Mouse (Mus musculus): ENCODE results near the gene Map3k20. TPM values are rescaled to one million over a fixed set of nuclear protein-coding genes. Genes with fewer than 3 reads are reported as not detected.

Gene Map3k20
- total RNA-seq (2017): 2.6 and 3.7 TPM in 2 replicates

GRCm38 (mm10) chr2:72285256-72285887 lies at the start of gene Map3k20:
Gene Map3k20, plus strand, starts transcription at chr2:72285637.
- peak; percentile 79 for ATAC-seq (ENCODE audit: extremely low read depth, insufficient number of reproducible peaks, low FRiP score, poor library complexity, severe bottlenecking)

GRCm38 (mm10) chr2:72238421-72238820 lies 47.0 kb upstream of the Map3k20 start:
- ATAC-seq (ENCODE audit: extremely low read depth, insufficient number of reproducible peaks, low FRiP score, poor library complexity, severe bottlenecking): peak; percentile 54; the same call in 1 of the 2 replicates

GRCm38 (mm10) chr2:72238925-72239324 lies 46.5 kb upstream of the Map3k20 start:
- no peak for ATAC-seq (ENCODE audit: extremely low read depth, insufficient number of reproducible peaks, low FRiP score, poor library complexity, severe bottlenecking)

GRCm38 (mm10) chr2:72239456-72239855 lies 46.0 kb upstream of the Map3k20 start:
- ATAC-seq (ENCODE audit: extremely low read depth, insufficient number of reproducible peaks, low FRiP score, poor library complexity, severe bottlenecking): no peak

GRCm38 (mm10) chr2:72239993-72240392 lies 45.4 kb upstream of the Map3k20 start:
- ATAC-seq (ENCODE audit: extremely low read depth, insufficient number of reproducible peaks, low FRiP score, poor library complexity, severe bottlenecking): no peak

- no peak for ATAC-seq (ENCODE audit: extremely low read depth, insufficient number of reproducible peaks, low FRiP score, poor library complexity, severe bottlenecking)
These were observed 44.7 kb upstream of the Map3k20 start for GRCm38 (mm10) chr2:72240691-72241090.

GRCm38 (mm10) chr2:72241714-72242472 lies 43.5 kb upstream of the Map3k20 start:
- ATAC-seq (ENCODE audit: extremely low read depth, insufficient number of reproducible peaks, low FRiP score, poor library complexity, severe bottlenecking): no peak

- ATAC-seq (ENCODE audit: extremely low read depth, insufficient number of reproducible peaks, low FRiP score, poor library complexity, severe bottlenecking): no peak
These were observed 42.3 kb upstream of the Map3k20 start for GRCm38 (mm10) chr2:72242910-72243675.

GRCm38 (mm10) chr2:72245631-72246030 lies 39.8 kb upstream of the Map3k20 start:
- no peak for ATAC-seq (ENCODE audit: extremely low read depth, insufficient number of reproducible peaks, low FRiP score, poor library complexity, severe bottlenecking)

- ATAC-seq (ENCODE audit: extremely low read depth, insufficient number of reproducible peaks, low FRiP score, poor library complexity, severe bottlenecking): no peak
These were observed 39.1 kb upstream of the Map3k20 start for GRCm38 (mm10) chr2:72246376-72246775.

GRCm38 (mm10) chr2:72247819-72248218 lies 37.6 kb upstream of the Map3k20 start:
- ATAC-seq (ENCODE audit: extremely low read depth, insufficient number of reproducible peaks, low FRiP score, poor library complexity, severe bottlenecking): no peak

- ATAC-seq (ENCODE audit: extremely low read depth, insufficient number of reproducible peaks, low FRiP score, poor library complexity, severe bottlenecking): no peak
These were observed 32.6 kb upstream of the Map3k20 start for GRCm38 (mm10) chr2:72252510-72253505.

GRCm38 (mm10) chr2:72253882-72254281 lies 31.6 kb upstream of the Map3k20 start:
- ATAC-seq (ENCODE audit: extremely low read depth, insufficient number of reproducible peaks, low FRiP score, poor library complexity, severe bottlenecking): no peak

GRCm38 (mm10) chr2:72254813-72255582 lies 30.4 kb upstream of the Map3k20 start:
- ATAC-seq (ENCODE audit: extremely low read depth, insufficient number of reproducible peaks, low FRiP score, poor library complexity, severe bottlenecking): no peak

GRCm38 (mm10) chr2:72260704-72261103 lies 24.7 kb upstream of the Map3k20 start:
- peak; percentile 33; the same call in 1 of the 2 replicates for ATAC-seq (ENCODE audit: extremely low read depth, insufficient number of reproducible peaks, low FRiP score, poor library complexity, severe bottlenecking)

GRCm38 (mm10) chr2:72262814-72263480 lies 22.5 kb upstream of the Map3k20 start:
- no peak for ATAC-seq (ENCODE audit: extremely low read depth, insufficient number of reproducible peaks, low FRiP score, poor library complexity, severe bottlenecking)

- ATAC-seq (ENCODE audit: extremely low read depth, insufficient number of reproducible peaks, low FRiP score, poor library complexity, severe bottlenecking): no peak
These were observed 18.0 kb upstream of the Map3k20 start for GRCm38 (mm10) chr2:72267390-72267789.
